Mouse (Mus musculus) ovary, postnatal 14 days (tissue): ENCODE measurements at regions not wholly inside any gene's neighbourhood (a gene's known extent, or its start where the extent isn't known, plus 50 kb on each side); places are given as distances from the start of the nearest gene placed in this dataset.
"Not testable (repeated sequence)": the region's sequence is repeated elsewhere in the genome, so short reads cannot be mapped to it uniquely, and the experiment has no call there.

Source experiments
- DNase-seq: peaks from one replicate; pipeline ENCODE4 v3.0.0; 2022; ENCODE audit warnings: low spot score

GRCm38 (mm10) chr9:43857988-43858387 is 114.2 kb downstream of the Nectin1 start:
- no peak for DNase-seq

GRCm38 (mm10) chr9:43858761-43859160 is 115.0 kb downstream of the Nectin1 start:
- no peak for DNase-seq

- DNase-seq = no peak
Observed at GRCm38 (mm10) chr9:43860264-43860663, 116.5 kb downstream of the Nectin1 start.

- no peak for DNase-seq
Observed at GRCm38 (mm10) chr9:43861375-43861774, 117.6 kb downstream of the Nectin1 start.

- not testable (repeated sequence) for DNase-seq
Observed at GRCm38 (mm10) chr9:43862034-43862433, 118.2 kb downstream of the Nectin1 start.

- DNase-seq = no peak
Observed at GRCm38 (mm10) chr9:43863609-43864397, 120.0 kb downstream of the Nectin1 start.

GRCm38 (mm10) chr9:43866802-43867201 is 123.0 kb downstream of the Nectin1 start:
- no peak for DNase-seq

- no peak for DNase-seq
Observed at GRCm38 (mm10) chr9:43873841-43874240, 130.1 kb downstream of the Nectin1 start.

GRCm38 (mm10) chr9:43874332-43874731 is 130.5 kb downstream of the Nectin1 start:
- no peak for DNase-seq

GRCm38 (mm10) chr9:43879220-43879968 is 135.6 kb downstream of the Nectin1 start:
- DNase-seq = no peak

GRCm38 (mm10) chr9:43879969-43880396 is 136.2 kb downstream of the Nectin1 start:
- no peak for DNase-seq

- no peak for DNase-seq
Observed at GRCm38 (mm10) chr9:43893086-43893485, 149.3 kb downstream of the Nectin1 start.

- no peak for DNase-seq
Observed at GRCm38 (mm10) chr9:43899239-43899638, 143.9 kb upstream of the Thy1 start.

GRCm38 (mm10) chr9:43908325-43908724 is 134.9 kb upstream of the Thy1 start:
- no peak for DNase-seq

GRCm38 (mm10) chr9:43915015-43915414 is 128.2 kb upstream of the Thy1 start:
- DNase-seq = no peak

GRCm38 (mm10) chr9:43917467-43917866 is 125.7 kb upstream of the Thy1 start:
- DNase-seq = no peak

GRCm38 (mm10) chr9:43919010-43919409 is 124.2 kb upstream of the Thy1 start:
- DNase-seq = no peak

GRCm38 (mm10) chr9:43920053-43920754 is 123.0 kb upstream of the Thy1 start:
- DNase-seq = peak; percentile 70

- no peak for DNase-seq
Observed at GRCm38 (mm10) chr9:43922231-43922630, 121.0 kb upstream of the Thy1 start.

GRCm38 (mm10) chr9:43923088-43923487 is 120.1 kb upstream of the Thy1 start:
- no peak for DNase-seq

GRCm38 (mm10) chr9:43924795-43925194 is 118.4 kb upstream of the Thy1 start:
- no peak for DNase-seq

- DNase-seq = no peak
Observed at GRCm38 (mm10) chr9:43929312-43930036, 113.7 kb upstream of the Thy1 start.
